Mouse (Mus musculus) spleen, postnatal 10 days (tissue): ENCODE data around the gene Nxpe4.
A peak's percentile ranks its signal among the peaks of the same experiment; 100 is the strongest.

Source experiments
- DNase-seq, 2 experiments: peaks; one replicate each; pipeline ENCODE4 v3.0.0; 2021 to 2022; ENCODE audit warnings: low spot score in 2 of 2

Nxpe4 gene

GRCm38 (mm10) chr9:48329597-48329996, 167.8 kb downstream of the Nxpe4 start:
- DNase-seq, result no peak

- no peak for DNase-seq
Observed at GRCm38 (mm10) chr9:48338783-48339455, 177.1 kb downstream of the Nxpe4 start.

- DNase-seq, result no peak
Observed at GRCm38 (mm10) chr9:48339563-48339962, 177.7 kb downstream of the Nxpe4 start.

- DNase-seq, result peak; percentile 60 to 70
Observed at GRCm38 (mm10) chr9:48340708-48341380, 179.0 kb downstream of the Nxpe4 start.

- no peak for DNase-seq
Observed at GRCm38 (mm10) chr9:48345456-48345855, 183.6 kb downstream of the Nxpe4 start.

GRCm38 (mm10) chr9:48345866-48346265, 184.0 kb downstream of the Nxpe4 start:
- DNase-seq, result no peak

- DNase-seq, result no peak
Observed at GRCm38 (mm10) chr9:48353148-48353698, 191.4 kb downstream of the Nxpe4 start, which contains the start of gene Nxpe2. Gene Nxpe2, minus strand, starts transcription at chr9:48353454.

- DNase-seq, result no peak
Observed at GRCm38 (mm10) chr9:48354122-48354521, 192.3 kb downstream of the Nxpe4 start.

GRCm38 (mm10) chr9:48354793-48355192, 193.0 kb downstream of the Nxpe4 start:
- DNase-seq, result peak; percentile 80 to 89

- DNase-seq, result no peak
Observed at GRCm38 (mm10) chr9:48357097-48357496, 195.3 kb downstream of the Nxpe4 start.

GRCm38 (mm10) chr9:48360826-48361225, 199.0 kb downstream of the Nxpe4 start:
- DNase-seq, result peak; percentile 54 to 67

- DNase-seq, result peak; percentile 58 to 64
Observed at GRCm38 (mm10) chr9:48361815-48362631, 200.2 kb downstream of the Nxpe4 start.

GRCm38 (mm10) chr9:48362743-48363142, 200.9 kb downstream of the Nxpe4 start:
- peak in 1 of 2 experiments; percentile 29 for DNase-seq

- DNase-seq, result peak; percentile 35 to 41
Observed at GRCm38 (mm10) chr9:48373232-48373878, 211.5 kb downstream of the Nxpe4 start.

GRCm38 (mm10) chr9:48374357-48374756, 212.5 kb downstream of the Nxpe4 start:
- DNase-seq, result no peak

GRCm38 (mm10) chr9:48388451-48388850, 226.6 kb downstream of the Nxpe4 start:
- DNase-seq, result no peak

GRCm38 (mm10) chr9:48389983-48390382, 228.2 kb downstream of the Nxpe4 start:
- DNase-seq, result no peak

- DNase-seq, result no peak
Observed at GRCm38 (mm10) chr9:48403590-48404209, 241.9 kb downstream of the Nxpe4 start.

- no peak for DNase-seq
Observed at GRCm38 (mm10) chr9:48404687-48405086, 242.9 kb downstream of the Nxpe4 start.

GRCm38 (mm10) chr9:48407549-48408327, 245.9 kb downstream of the Nxpe4 start:
- no peak for DNase-seq
